In the genomic region with DNA sequence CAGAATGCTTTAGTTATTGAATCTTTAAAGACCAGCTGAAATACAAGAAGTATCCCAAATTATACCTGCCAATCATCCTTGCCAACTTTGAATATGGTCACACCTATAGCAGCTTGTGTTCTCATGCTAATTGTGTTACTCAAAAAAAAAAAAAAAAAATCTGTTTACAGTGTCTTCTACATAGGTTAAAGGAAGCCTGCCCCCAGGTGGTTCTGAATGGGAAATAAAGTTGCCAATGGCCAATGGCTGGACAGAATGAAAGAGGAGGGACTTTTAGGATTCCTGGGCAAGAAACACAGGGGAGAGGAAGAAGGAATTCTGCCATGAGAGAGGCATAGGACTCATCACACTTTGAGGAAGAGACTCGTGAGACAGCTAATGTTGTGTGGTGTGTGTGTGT, we compare ENCODE assay signal across 10 mouse cellular contexts.
DNase-seq lines count a peak whose midpoint lies in the region; ATAC-seq and TF ChIP-seq lines count a peak whose summit lies in the region.
"Had no signal": no experiment of that assay in that cellular context is flagged by ENCODE, and none has a peak within 500 bp of the region (broad histone marks: within the 10 kb centered on the region; RNA-seq: fewer than 3 reads in every experiment).

No protein-coding gene starts in this region.

- WGBS in lung, postnatal 0 days: 88% methylated on average over 1 of the region's 1 CpGs

- POLR2A ChIA-PET in Patski (lab: Charles Lee): no interaction called here

- DNase-seq in left cerebral cortex, adult 2 months (ENCODE audit: extremely low spot score in 1 of 2, low spot score in 2 of 2): no peak
- no peak for DNase-seq in left cerebral cortex, adult 8-10 months (ENCODE audit: low spot score in 2 of 2)
- no peak for DNase-seq in Patski (ENCODE audit: low read depth, low spot score)
- peak; percentile 10 for DNase-seq in embryo, embryonic 9.5 days (ENCODE audit: extremely low spot score)
- peak; percentile 14 for DNase-seq in lung, postnatal 0 days (ENCODE audit: low spot score)
- DNase-seq in spleen, postnatal 36 days (ENCODE audit: low spot score in 2 of 2): no peak
- no peak for DNase-seq in yolk sac, embryonic 10.5 days (ENCODE audit: low spot score)
- DNase-seq: thymus, postnatal 14 days had no signal

- no peak overlapping the region for H3K27ac ChIP-seq in left cerebral cortex, adult 2 months
- no peak overlapping the region for H3K27ac ChIP-seq in lung, postnatal 0 days (ENCODE audit: low read length)
- H3K27ac ChIP-seq: limb, embryonic 12.5 days had no signal

- H3K27me3 ChIP-seq in Patski: no peaks in the 10 kb centered on the region
- no peaks in the 10 kb centered on the region for H3K27me3 ChIP-seq in lung, postnatal 0 days (replicated peaks; ENCODE audit: insufficient read depth, low read length)
- H3K27me3 ChIP-seq: limb, embryonic 12.5 days had no signal

- H3K9ac ChIP-seq in lung, postnatal 0 days (replicated peaks; ENCODE audit: low read depth): no peak overlapping the region
- H3K9ac ChIP-seq: limb, embryonic 12.5 days had no signal

- no peaks in the 10 kb centered on the region for H3K9me3 ChIP-seq in lung, postnatal 0 days (ENCODE audit: low read length)
- H3K9me3 ChIP-seq: limb, embryonic 12.5 days had no signal

- no peaks in the 10 kb centered on the region for H3K36me3 ChIP-seq in lung, postnatal 0 days (ENCODE audit: insufficient read depth, low read length)
- H3K36me3 ChIP-seq: limb, embryonic 12.5 days had no signal

- peak; percentile 24; the same call in 1 of the 2 replicates for TF ChIP-seq CTCF in left cerebral cortex, adult 2 months (IDR thresholded peaks at IDR 0.05)
- TF ChIP-seq CTCF in Patski (IDR thresholded peaks at IDR 0.05): peak; percentile 49
- peak; percentile 53 for TF ChIP-seq CTCF in lung, postnatal 0 days (IDR thresholded peaks at IDR 0.05)

- no peak overlapping the region for H3K4me3 ChIP-seq in left cerebral cortex, adult 2 months
- H3K4me3 ChIP-seq in lung, postnatal 0 days (ENCODE audit: low read depth, low read length): no peak overlapping the region
- H3K4me3 ChIP-seq: limb, embryonic 12.5 days had no signal

- no peak for TF ChIP-seq EP300 in lung, postnatal 0 days (IDR thresholded peaks at IDR 0.05)

- H3K4me2 ChIP-seq in lung, postnatal 0 days (replicated peaks; ENCODE audit: low read depth, low read length): no peak overlapping the region
- H3K4me2 ChIP-seq: limb, embryonic 12.5 days had no signal

- in situ Hi-C loops in Patski (cut with MboI; ENCODE audit: low pct_unique_long_range_greater_than_20kb): no loop called here

- H3K4me1 ChIP-seq in lung, postnatal 0 days (ENCODE audit: insufficient read depth, low read depth, low read length): no peaks in the 10 kb centered on the region

- CTCF ChIA-PET in Patski (lab: Charles Lee): interaction anchor here (1.3 kb wide), 1 partner anchor 12 kb away, joined by 3 read pairs; no protein-coding TSS in a partner anchor

- intact Hi-C loops in left cerebral cortex, adult 2 months (cut with DNase I): loop anchor here (5.0 kb wide), 1 partner anchor 417 kb away; no protein-coding TSS in a partner anchor

- ATAC-seq in Patski: no peak
- ATAC-seq in lung, postnatal 0 days: no peak
- ATAC-seq in cerebellum, adult (ENCODE audit: insufficient number of reproducible peaks, low FRiP score, low TSS enrichment): no peak

Comparison
In these comparisons a context has a peak if more than half of its experiments do, and no peak if none do; other contexts are left out.
1. DNase-seq: peak in embryo, embryonic 9.5 days (single experiment) and lung, postnatal 0 days (single experiment); none in left cerebral cortex, adult 2 months (0 of 2), left cerebral cortex, adult 8-10 months (0 of 2), Patski (single experiment), spleen, postnatal 36 days (0 of 2) and yolk sac, embryonic 10.5 days (single experiment).
2. Peak in every context shown above with its lines, with median percentiles within 50 percentile points of each other: CTCF ChIP-seq.